Mouse (Mus musculus) hindbrain, embryonic 11.5 days (tissue): ENCODE data around the gene 4930404N11Rik. TPM values are rescaled to one million over a fixed set of nuclear protein-coding genes. Genes with fewer than 3 reads are reported as not detected.
A peak's percentile ranks its signal among the peaks of the same experiment; 100 is the strongest.

Experiments used
- ATAC-seq: fragments of 200-750 bp; cut with Nextera tagmentation; 2 replicates; pipeline ENCODE4 v1.8.0; 2017; ENCODE audit warnings: mild to moderate bottlenecking, moderate TSS enrichment, moderate library complexity; ENCODE audit not compliant: low FRiP score
- DNase-seq: peaks from one replicate; pipeline ENCODE4 v3.0.0-alpha.2; 2015; ENCODE audit warnings: low spot score
- H3K27ac ChIP-seq: fragments of 300-500 bp; sonication (generic); 2 replicates; pipeline ENCODE4 v1.5.1; 2014; ENCODE audit warnings: mild to moderate bottlenecking, low read depth, low read length
- H3K27me3 ChIP-seq: fragments of 300-500 bp; sonication (generic); 2 replicates; pipeline ENCODE4 v1.6.1; 2014; ENCODE audit warnings: mild to moderate bottlenecking, low read length, moderate library complexity, mixed read lengths; ENCODE audit not compliant: control insufficient read depth, insufficient read depth
- H3K36me3 ChIP-seq: fragments of 300-500 bp; sonication (generic); 2 replicates; pipeline ENCODE4 v1.6.1; 2014; ENCODE audit warnings: mild to moderate bottlenecking, low read length, moderate library complexity, mixed read lengths; ENCODE audit not compliant: control insufficient read depth, insufficient read depth
- H3K4me1 ChIP-seq: fragments of 300-500 bp; sonication (generic); replicated peaks from 2 replicates; pipeline ENCODE4 v1.6.1; 2014; ENCODE audit warnings: low read length, mixed read lengths; ENCODE audit not compliant: control insufficient read depth, insufficient read depth
- H3K4me2 ChIP-seq: fragments of 300-500 bp; sonication (generic); replicated peaks from 2 replicates; pipeline ENCODE4 v1.6.1; 2014; ENCODE audit warnings: mild to moderate bottlenecking, low read depth, low read length
- H3K4me3 ChIP-seq: fragments of 300-500 bp; sonication (generic); 2 replicates; pipeline ENCODE4 v1.5.1; 2014; ENCODE audit warnings: low read depth, low read length
- H3K9ac ChIP-seq: fragments of 300-500 bp; sonication (generic); 2 replicates; pipeline ENCODE4 v1.6.1; 2014; ENCODE audit warnings: low read depth, low read length
- H3K9me3 ChIP-seq: fragments of 300-500 bp; sonication (generic); 2 replicates; pipeline ENCODE4 v1.6.1; 2016; ENCODE audit warnings: low read length; ENCODE audit not compliant: control insufficient read depth
- WGBS: fragments of 180-500 bp; shearing (Covaris S2); extraction: QIAGEN DNeasy Blood & Tissue Kit; methylation state at CpG from one replicate; pipeline ENCODE4 v1.1.7; 2014; 5-methylcytosine and 5-hydroxymethylcytosine counted together
- polyA plus RNA-seq: library from polyadenylated mRNA; unstranded; fragments of >200 nt; fragmentation: Nextera tagmentation; extraction: Ambion mirVana; gene quantifications from 2 replicates; pipeline ENCODE4 v1.2.1, GENCODE M21; 2014

4930404N11Rik gene
- polyA plus RNA-seq, 1 experiment from 2014 or later: not detected

- H3K4me3 ChIP-seq: peak overlapping the region; percentile 91
- 60% methylated on average over 3 of the region's 3 CpGs for WGBS
- H3K9ac ChIP-seq: peak overlapping the region; percentile 63
- ATAC-seq (no peak; the same call in 1 of the 2 replicates), DNase-seq (no peak)
- no peaks in the 10 kb centered on the region for H3K27me3 ChIP-seq
- H3K27ac ChIP-seq: peak overlapping the region; percentile 65
- H3K4me1 ChIP-seq: peaks cover 13% of the 10 kb centered on the region
- H3K9me3 ChIP-seq: no peaks in the 10 kb centered on the region
- H3K36me3 ChIP-seq: 0 out of 2 replicates have a peak, but pooled peaks cover 1% of the 10 kb centered on the region
- H3K4me2 ChIP-seq: peak overlapping the region; percentile 51
These were observed 13.6 kb upstream of the 4930404N11Rik start for GRCm38 (mm10) chr10:81379183-81379553.

- Histone ChIP-seq H3K4me2 (peak overlapping the region; percentile 51), H3K4me3 (peak overlapping the region; percentile 91), H3K9me3 (no peaks in the 10 kb centered on the region), H3K4me1 (peaks cover 13% of the 10 kb centered on the region), H3K9ac (peak overlapping the region; percentile 63), H3K36me3 (0 out of 2 replicates have a peak, but pooled peaks cover 5% of the 10 kb centered on the region), H3K27me3 (no peaks in the 10 kb centered on the region), H3K27ac (peak overlapping the region; percentile 65)
- DNase-seq: peak; percentile 100
- peak; percentile 97 for ATAC-seq
- WGBS: under 1% methylated on average over 45 of the region's 46 CpGs
These were observed 13.1 kb upstream of the 4930404N11Rik start for GRCm38 (mm10) chr10:81378553-81379182.

DNA sequence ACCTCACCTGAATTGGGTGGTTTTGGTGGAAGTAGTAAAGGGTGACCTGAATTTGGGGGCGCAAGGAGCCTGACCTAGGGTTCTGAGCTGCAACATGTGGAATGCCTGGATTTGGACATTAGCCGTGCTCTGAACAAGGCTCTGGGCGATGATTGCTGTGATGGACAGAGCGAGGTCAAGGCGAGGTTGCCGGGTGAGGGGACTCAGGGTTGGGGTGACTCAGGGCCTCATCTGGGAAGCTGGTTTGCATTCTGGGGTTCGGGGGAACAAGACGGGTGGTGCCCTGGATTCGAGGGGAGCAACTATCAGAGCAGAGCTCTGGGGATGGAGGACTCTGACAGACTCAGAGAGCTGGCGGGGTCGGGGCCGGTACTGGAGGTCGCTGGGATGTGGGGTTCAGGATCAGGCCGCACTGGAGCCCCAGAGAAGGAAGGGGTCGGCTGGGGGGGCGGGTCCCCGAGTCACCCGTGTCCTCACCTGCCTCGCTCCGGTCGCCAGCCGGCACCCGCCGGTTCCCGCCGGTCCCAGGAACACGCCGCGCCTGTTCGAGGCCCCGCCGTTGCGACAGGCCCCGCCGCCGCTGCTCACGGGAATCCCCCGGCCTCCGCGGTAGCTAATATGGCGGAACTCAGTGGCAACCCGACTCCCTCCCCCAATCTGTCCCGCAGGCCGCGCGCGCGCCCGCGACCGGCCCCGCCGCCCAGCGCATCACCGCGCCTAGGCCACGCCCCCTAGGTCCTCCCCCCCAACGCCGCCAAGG, 12.4 kb upstream of the 4930404N11Rik start, which contains the start of gene Fzr1:
Gene Fzr1 (minus strand): TSS at position 724 of the 760 bp plus-strand sequence.
- WGBS: under 1% methylated on average over 49 of the region's 59 CpGs
- ATAC-seq: peak; percentile 68

DNA sequence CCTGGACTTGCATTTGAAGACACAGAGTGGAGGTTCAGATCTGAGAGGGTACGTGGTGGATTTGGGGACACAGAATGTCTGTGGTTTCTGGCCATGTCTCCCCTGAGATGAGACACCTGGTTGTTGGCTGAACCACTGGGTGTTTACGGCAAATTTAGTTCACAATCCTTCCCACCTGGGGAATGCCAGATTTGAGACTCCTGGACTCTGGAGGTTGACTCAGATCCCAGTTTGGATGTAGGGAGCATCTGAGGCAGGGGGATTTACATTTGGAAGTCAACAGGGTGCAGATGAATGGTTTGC, 11.7 kb upstream of the 4930404N11Rik start:
- WGBS: 73% methylated on average over 2 of the region's 2 CpGs
- ATAC-seq (no peak), DNase-seq (no peak)
- no peak overlapping the region for H3K27ac ChIP-seq
- H3K4me3 ChIP-seq: peak overlapping the region; percentile 91
- 0 out of 2 replicates have a peak, but pooled peaks cover 7% of the 10 kb centered on the region for H3K36me3 ChIP-seq
- peak overlapping the region; percentile 85 for H3K4me2 ChIP-seq
- H3K9me3 ChIP-seq: no peaks in the 10 kb centered on the region
- H3K27me3 ChIP-seq: no peaks in the 10 kb centered on the region
- H3K9ac ChIP-seq: peak overlapping the region; percentile 91
- H3K4me1 ChIP-seq: peaks cover 13% of the 10 kb centered on the region

More for the DNA sequence above, 12.4 kb upstream of the 4930404N11Rik start, which contains the start of gene Fzr1:
- no peaks in the 10 kb centered on the region for H3K9me3 ChIP-seq
- peaks cover 13% of the 10 kb centered on the region for H3K4me1 ChIP-seq
- H3K27me3 ChIP-seq: no peaks in the 10 kb centered on the region
- peak within 1 kb of the TSS; percentile 85 for H3K4me2 ChIP-seq
- 0 out of 2 replicates have a peak, but pooled peaks cover 7% of the 10 kb centered on the region for H3K36me3 ChIP-seq
- DNase-seq: peak; percentile 35
- H3K4me3 ChIP-seq: peak within 1 kb of the TSS; percentile 91
- peak within 1 kb of the TSS; percentile 91 for H3K9ac ChIP-seq
- peak within 1 kb of the TSS; percentile 70 for H3K27ac ChIP-seq

GRCm38 (mm10) chr10:81376561-81377361, 11.1 kb upstream of the 4930404N11Rik start:
- 0 out of 2 replicates have a peak, but pooled peaks cover 7% of the 10 kb centered on the region for H3K36me3 ChIP-seq
- peak overlapping the region; percentile 91 for H3K4me3 ChIP-seq
- H3K9ac ChIP-seq: peak overlapping the region; percentile 91
- peak overlapping the region; percentile 85 for H3K4me2 ChIP-seq
- H3K27me3 ChIP-seq: no peaks in the 10 kb centered on the region
- no peaks in the 10 kb centered on the region for H3K9me3 ChIP-seq
- ATAC-seq (no peak), DNase-seq (no peak)
- peaks cover 13% of the 10 kb centered on the region for H3K4me1 ChIP-seq
- 37% methylated on average over 6 of the region's 6 CpGs for WGBS
- no peak overlapping the region for H3K27ac ChIP-seq

GRCm38 (mm10) chr10:81375322-81375721, 9.7 kb upstream of the 4930404N11Rik start:
- Histone ChIP-seq H3K4me2 (no peak overlapping the region), H3K4me3 (no peak overlapping the region), H3K9me3 (no peaks in the 10 kb centered on the region), H3K27ac (no peak overlapping the region), H3K36me3 (peaks cover 16% of the 10 kb centered on the region), H3K9ac (no peak overlapping the region), H3K27me3 (no peaks in the 10 kb centered on the region), H3K4me1 (peaks cover 13% of the 10 kb centered on the region)
- ATAC-seq: no peak
- DNase-seq: no peak
- WGBS: 94% methylated on average over 10 of the region's 10 CpGs

- Histone ChIP-seq H3K27me3 (peaks cover 19% of the 10 kb centered on the region), H3K4me1 (peaks cover 25% of the 10 kb centered on the region), H3K9ac (no peak overlapping the region), H3K4me2 (no peak overlapping the region), H3K27ac (no peak overlapping the region), H3K4me3 (no peak overlapping the region), H3K9me3 (no peaks in the 10 kb centered on the region), H3K36me3 (peaks cover 31% of the 10 kb centered on the region)
- 74% methylated on average over 6 of the region's 6 CpGs for WGBS
- DNase-seq: peak; percentile 29
- no peak for ATAC-seq
These were observed 1.5 kb upstream of the 4930404N11Rik start for GRCm38 (mm10) chr10:81367207-81367495.

DNA sequence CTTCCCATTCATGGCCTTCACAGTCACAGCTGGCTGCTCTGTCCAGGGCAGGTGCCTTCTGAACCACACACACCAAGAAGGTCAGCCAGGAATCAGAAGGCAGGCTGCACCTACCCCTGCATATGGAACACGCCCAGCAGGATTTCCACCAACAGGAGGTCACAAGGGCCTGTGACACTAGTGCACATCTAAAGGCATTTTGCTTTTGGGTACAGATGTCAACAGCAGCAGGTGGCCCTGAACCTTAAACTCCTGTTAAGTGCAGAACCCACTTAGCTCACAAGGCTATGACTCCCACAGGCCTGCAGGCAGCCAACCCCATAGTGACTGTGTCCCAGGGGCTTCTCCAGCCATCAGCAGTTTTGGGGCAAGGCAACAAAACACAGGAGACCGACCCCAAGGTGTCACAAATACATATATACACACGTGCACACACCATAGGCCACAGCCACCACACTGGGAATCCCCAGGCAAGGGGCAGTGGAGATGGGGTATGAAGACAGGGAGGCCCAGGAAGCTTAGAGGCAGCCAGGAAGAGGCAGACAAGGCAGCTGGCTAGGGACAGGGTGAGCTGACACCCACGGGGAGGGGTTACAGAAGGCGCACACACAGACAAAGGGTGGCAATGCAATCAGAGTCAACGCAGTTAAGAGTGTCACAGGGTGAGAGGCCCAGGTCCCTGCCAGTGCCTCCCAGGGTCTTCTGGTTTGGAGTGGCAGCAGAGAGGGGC, 1.0 kb upstream of the 4930404N11Rik start:
- H3K4me2 ChIP-seq: no peak overlapping the region
- H3K27me3 ChIP-seq: peaks cover 19% of the 10 kb centered on the region
- 85% methylated on average over 6 of the region's 6 CpGs for WGBS
- no peak overlapping the region for H3K4me3 ChIP-seq
- no peak for DNase-seq
- no peak overlapping the region for H3K9ac ChIP-seq
- H3K9me3 ChIP-seq: no peaks in the 10 kb centered on the region
- ATAC-seq: no peak
- peaks cover 25% of the 10 kb centered on the region for H3K4me1 ChIP-seq
- H3K36me3 ChIP-seq: peaks cover 31% of the 10 kb centered on the region
- H3K27ac ChIP-seq: 0 out of 2 replicates have a peak overlapping the region, but pooled peaks have one; percentile 7
